Mouse (Mus musculus): ENCODE measurements at regions not wholly inside any gene's neighbourhood (a gene's known extent, or its start where the extent isn't known, plus 50 kb on each side); places are given as distances from the start of the nearest gene placed in this dataset.
"Not testable (repeated sequence)": the region's sequence is repeated elsewhere in the genome, so short reads cannot be mapped to it uniquely, and the experiment has no call there.

DNA sequence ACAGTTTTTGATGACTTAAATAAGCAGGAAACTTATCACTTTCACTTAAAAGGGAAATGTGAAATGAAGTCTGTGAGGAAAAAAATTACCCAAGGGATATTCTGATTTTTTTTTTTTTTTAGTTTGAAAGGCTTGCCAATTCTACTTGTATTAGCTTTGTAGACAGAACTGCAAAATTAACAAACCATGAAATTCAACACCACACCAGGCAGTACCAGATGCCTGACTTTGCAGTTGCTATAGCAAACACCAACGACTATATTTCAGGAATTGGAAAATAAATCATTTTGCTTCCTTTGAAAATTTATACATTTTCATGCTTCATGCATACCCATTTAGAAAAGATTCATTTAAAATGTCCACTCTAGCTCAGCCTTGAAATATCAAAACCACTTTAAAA, 1206.6 kb downstream of the Grik2 start:
- DNase-seq (ENCODE audit: low spot score in 2 of 2) = peak in 1 of 2 experiments; percentile 68

DNA sequence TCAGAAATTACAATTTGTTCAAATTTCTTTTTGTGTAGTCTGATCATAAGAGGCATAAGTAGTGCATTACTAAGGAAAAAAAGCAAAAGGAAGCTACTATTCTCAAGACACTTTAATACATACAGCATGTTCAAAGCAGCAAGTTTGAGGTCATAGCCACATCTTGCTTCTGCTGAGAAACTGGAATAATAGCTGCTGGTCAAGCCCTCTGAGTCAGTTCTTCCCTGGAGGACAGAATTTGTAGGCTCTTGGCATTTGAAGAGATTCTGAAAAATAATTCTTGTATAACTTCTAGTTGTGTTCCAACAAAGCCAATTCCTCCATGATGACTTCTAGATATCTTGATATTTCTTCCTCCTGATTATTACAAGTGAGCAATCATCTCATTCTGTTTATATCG, 1207.5 kb downstream of the Grik2 start:
- DNase-seq (ENCODE audit: low spot score in 2 of 2) = no peak

- peak in 1 of 2 experiments; percentile 55 for DNase-seq (ENCODE audit: low spot score in 2 of 2)
Measured at GRCm38 (mm10) chr10:48572600-48572999, 1216.0 kb downstream of the Grik2 start.

GRCm38 (mm10) chr10:48549791-48550190, 1238.8 kb downstream of the Grik2 start:
- DNase-seq (ENCODE audit: low spot score in 2 of 2) = not testable (repeated sequence)

GRCm38 (mm10) chr10:48522258-48522657, 1266.3 kb downstream of the Grik2 start:
- no peak for DNase-seq (ENCODE audit: low spot score in 2 of 2)

DNA sequence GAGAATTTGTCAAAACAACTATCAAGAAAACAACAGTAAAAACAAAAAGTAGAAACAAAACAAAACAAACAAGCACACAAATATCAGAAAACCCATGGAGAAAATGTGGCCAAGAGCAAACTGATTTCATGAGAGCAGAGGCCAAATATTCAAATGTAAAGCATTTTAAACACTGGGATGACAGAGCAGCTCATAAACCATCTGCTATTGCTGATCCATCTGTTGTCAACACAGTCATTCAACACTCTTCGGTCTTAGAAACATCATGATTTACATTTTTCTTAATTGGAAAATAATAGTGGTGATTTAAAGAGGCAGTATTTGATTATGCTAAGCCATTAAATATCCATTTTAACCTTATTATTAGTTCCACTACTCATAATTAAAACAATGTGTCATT, 1315.6 kb downstream of the Grik2 start:
- DNase-seq (ENCODE audit: low spot score in 2 of 2) = peak in 1 of 2 experiments; percentile 66

GRCm38 (mm10) chr10:48443739-48444342, 1344.7 kb downstream of the Grik2 start:
- peak in 1 of 2 experiments; percentile 9 for DNase-seq (ENCODE audit: low spot score in 2 of 2)

DNA sequence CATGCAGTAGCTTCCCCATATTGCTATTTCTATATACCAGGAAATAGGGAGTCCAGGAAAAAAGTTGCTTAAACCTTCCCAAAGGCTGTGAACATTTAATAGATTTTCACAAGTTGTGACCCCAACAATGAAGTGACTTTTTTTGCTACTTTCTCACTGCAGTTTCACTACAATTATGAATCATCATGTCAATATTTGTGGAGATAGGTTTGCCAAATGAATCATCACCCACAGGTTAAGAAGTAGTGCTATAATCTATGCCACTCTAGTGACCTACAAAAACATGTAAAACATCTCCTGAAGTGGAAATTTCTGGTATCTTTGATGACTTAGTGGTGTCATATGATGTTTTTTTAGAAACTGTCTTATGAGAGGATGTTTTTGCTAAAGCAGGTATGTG, 1355.3 kb downstream of the Grik2 start:
- no peak for DNase-seq (ENCODE audit: low spot score in 2 of 2)

DNA sequence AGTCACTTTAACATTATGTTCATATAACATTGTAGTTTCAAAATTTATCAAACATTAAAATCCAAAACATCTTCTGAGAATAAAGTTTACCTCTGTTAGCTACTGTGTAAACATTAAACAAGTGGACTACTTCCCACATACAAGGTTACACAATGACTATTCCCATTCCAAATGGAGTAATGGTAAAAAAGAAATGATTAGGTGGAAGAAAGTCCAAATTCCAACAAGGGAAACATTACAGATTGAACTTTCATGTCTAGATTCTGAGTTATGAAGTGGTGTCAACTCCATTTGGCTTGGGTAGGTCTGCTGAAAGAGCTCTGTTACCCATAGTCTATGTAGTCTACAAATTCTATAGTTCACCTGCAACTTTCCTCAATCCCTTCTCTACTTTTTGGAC, 1363.1 kb downstream of the Grik2 start:
- no peak for DNase-seq (ENCODE audit: low spot score in 2 of 2)

GRCm38 (mm10) chr10:48405071-48405470, 1383.5 kb downstream of the Grik2 start:
- DNase-seq (ENCODE audit: low spot score in 2 of 2) = no peak

Data from layer of hippocampus, postnatal 14 days (tissue).